Mouse (Mus musculus) midbrain, postnatal 0 days (tissue): ENCODE results near the gene Polr2l. TPM values are rescaled to one million over a fixed set of nuclear protein-coding genes. Genes with fewer than 3 reads are reported as not detected.
A peak's percentile ranks its signal among the peaks of the same experiment; 100 is the strongest.

ENCODE experiments used
- ATAC-seq: fragments of 200-750 bp; cut with Nextera tagmentation; 2 replicates; pipeline ENCODE4 v1.8.0; 2017; ENCODE audit warnings: moderate number of reproducible peaks, mild to moderate bottlenecking, moderate TSS enrichment, moderate library complexity; ENCODE audit not compliant: low FRiP score
- DNase-seq: peaks from one replicate; pipeline ENCODE4 v3.0.0-alpha.2; 2015; ENCODE audit warnings: low spot score
- H3K27ac ChIP-seq: fragments of 300-500 bp; sonication (generic); 2 replicates; pipeline ENCODE4 v1.5.1; 2014; ENCODE audit warnings: low read depth, mild to moderate bottlenecking, low read length, mixed read lengths
- H3K27me3 ChIP-seq: fragments of 300-500 bp; sonication (generic); 2 replicates; pipeline ENCODE4 v1.6.1; 2014; ENCODE audit warnings: low read length, control low read depth, mixed read lengths; ENCODE audit not compliant: insufficient read depth
- H3K36me3 ChIP-seq: fragments of 300-500 bp; sonication (generic); 2 replicates; pipeline ENCODE4 v1.6.1; 2014; ENCODE audit warnings: low read length, control low read depth, mixed read lengths; ENCODE audit not compliant: insufficient read depth
- H3K4me1 ChIP-seq: fragments of 300-500 bp; sonication (generic); 2 replicates; pipeline ENCODE4 v1.6.1; 2014; ENCODE audit warnings: mild to moderate bottlenecking, control low read depth, antibody characterized with exemption, low read length, mixed read lengths; ENCODE audit not compliant: insufficient read depth
- H3K4me2 ChIP-seq: fragments of 300-500 bp; sonication (generic); 2 replicates; pipeline ENCODE4 v1.6.1; 2014; ENCODE audit warnings: low read depth, mild to moderate bottlenecking, low read length, mixed read lengths; ENCODE audit not compliant: poor library complexity, severe bottlenecking
- H3K4me3 ChIP-seq: fragments of 300-500 bp; sonication (generic); 2 replicates; pipeline ENCODE4 v1.5.1; 2014; ENCODE audit warnings: low read depth, mild to moderate bottlenecking, low read length, moderate library complexity
- H3K9ac ChIP-seq: fragments of 300-500 bp; sonication (generic); replicated peaks from 2 replicates; pipeline ENCODE4 v1.6.1; 2014; ENCODE audit warnings: mild to moderate bottlenecking, low read length, moderate library complexity, mixed read lengths; ENCODE audit not compliant: poor library complexity, severe bottlenecking
- H3K9me3 ChIP-seq: fragments of 300-500 bp; sonication (generic); 2 replicates; pipeline ENCODE4 v1.6.1; 2016; ENCODE audit warnings: low read length, control low read depth
- CTCF ChIP-seq: IDR thresholded peaks from 2 replicates; pipeline ENCODE4 v1.5.1; 2016; ENCODE audit warnings: antibody characterized with exemption, mild to moderate bottlenecking
- WGBS: fragments of 180-500 bp; shearing (Covaris S2); extraction: QIAGEN DNeasy Blood & Tissue Kit; methylation state at CpG from one replicate; pipeline ENCODE4 v1.1.7; 2014; 5-methylcytosine and 5-hydroxymethylcytosine counted together
- polyA plus RNA-seq: library from polyadenylated mRNA; unstranded; fragments of >200 nt; fragmentation: Nextera tagmentation; extraction: Ambion mirVana; gene quantifications from 2 replicates; pipeline ENCODE4 v1.2.1, GENCODE M21; 2015
- total RNA-seq: library from RNA; depleted of rRNA; stranded (reverse); fragments of >200 nt; gene quantifications from 2 replicates; pipeline ENCODE4 v1.2.3, GENCODE M21; 2014

The Polr2l gene
- total and polyA plus RNA-seq, 2 experiments from 2014 or later: 28.9 to 78.5 TPM

GRCm38 (mm10) chr7:141464603-141465201 is 10.2 kb downstream of the Polr2l start:
- no peaks in the 10 kb centered on the region for H3K9me3 ChIP-seq
- no peak overlapping the region for H3K27ac ChIP-seq
- H3K4me2 ChIP-seq: peak overlapping the region; percentile 28; the same call in 1 of the 2 replicates
- WGBS: 6% methylated on average over 38 of the region's 38 CpGs
- H3K9ac ChIP-seq: 0 out of 2 replicates have a peak overlapping the region, but pooled peaks have one; percentile 24
- H3K4me1 ChIP-seq: peaks cover 32% of the 10 kb centered on the region
- TF ChIP-seq CTCF: no peak
- H3K4me3 ChIP-seq: peak overlapping the region; percentile 20; the same call in 1 of the 2 replicates
- peaks cover 8% of the 10 kb centered on the region; the same call in 1 of the 2 replicates for H3K36me3 ChIP-seq
- peaks cover 51% of the 10 kb centered on the region for H3K27me3 ChIP-seq
- no peak for ATAC-seq
- DNase-seq: no peak

GRCm38 (mm10) chr7:141463824-141464602 is 10.9 kb downstream of the Polr2l start:
- H3K27ac ChIP-seq: no peak overlapping the region
- 28% methylated on average over 12 of the region's 12 CpGs for WGBS
- DNase-seq (no peak), ATAC-seq (no peak)
- no peak for TF ChIP-seq CTCF
- peak overlapping the region; percentile 28; the same call in 1 of the 2 replicates for H3K4me2 ChIP-seq
- H3K4me1 ChIP-seq: peaks cover 25% of the 10 kb centered on the region
- no peak overlapping the region for H3K4me3 ChIP-seq
- no peaks in the 10 kb centered on the region for H3K9me3 ChIP-seq
- H3K36me3 ChIP-seq: peaks cover 15% of the 10 kb centered on the region
- H3K9ac ChIP-seq: no peak overlapping the region
- H3K27me3 ChIP-seq: peaks cover 51% of the 10 kb centered on the region

- H3K27me3 ChIP-seq: peaks cover 51% of the 10 kb centered on the region
- ATAC-seq (no peak), DNase-seq (no peak)
- H3K4me1 ChIP-seq: peaks cover 12% of the 10 kb centered on the region; the same call in 1 of the 2 replicates
- no peaks in the 10 kb centered on the region for H3K9me3 ChIP-seq
- no peak overlapping the region for H3K27ac ChIP-seq
- H3K4me3 ChIP-seq: peak overlapping the region; percentile 42
- H3K36me3 ChIP-seq: peaks cover 28% of the 10 kb centered on the region
- no peak overlapping the region for H3K9ac ChIP-seq
- WGBS: 22% methylated on average over 5 of the region's 5 CpGs
- TF ChIP-seq CTCF: no peak
- H3K4me2 ChIP-seq: peak overlapping the region; percentile 80
Observed at GRCm38 (mm10) chr7:141462333-141462821, 12.6 kb downstream of the Polr2l start.

GRCm38 (mm10) chr7:141461521-141462332 is 13.2 kb downstream of the Polr2l start:
- Histone ChIP-seq H3K27ac (no peak overlapping the region), H3K4me2 (peak overlapping the region; percentile 80), H3K9me3 (no peaks in the 10 kb centered on the region), H3K4me1 (peaks cover 9% of the 10 kb centered on the region; the same call in 1 of the 2 replicates), H3K27me3 (peaks cover 51% of the 10 kb centered on the region), H3K9ac (peak overlapping the region; percentile 51), H3K4me3 (peak overlapping the region; percentile 42), H3K36me3 (peaks cover 28% of the 10 kb centered on the region)
- DNase-seq: no peak
- peak; percentile 33; the same call in 1 of the 2 replicates for TF ChIP-seq CTCF
- WGBS: 3% methylated on average over 42 of the region's 59 CpGs
- ATAC-seq: no peak

GRCm38 (mm10) chr7:141460391-141461113 is 14.4 kb downstream of the Polr2l start, which contains the start of gene Cracr2b:
Cracr2b (plus strand) TSS chr7:141461094.
- Histone ChIP-seq H3K9ac (peak within 1 kb of the TSS; percentile 51), H3K4me3 (peak within 1 kb of the TSS; percentile 42), H3K27ac (no peak within 1 kb of the TSS), H3K27me3 (peaks cover 46% of the 10 kb centered on the region), H3K36me3 (peaks cover 28% of the 10 kb centered on the region), H3K9me3 (no peaks in the 10 kb centered on the region), H3K4me1 (peaks cover 15% of the 10 kb centered on the region), H3K4me2 (peak within 1 kb of the TSS; percentile 80)
- DNase-seq (no peak), ATAC-seq (no peak)
- whole genome bisulfite sequencing: 76% methylated on average over 15 of the region's 15 CpGs
- TF ChIP-seq CTCF: no peak
